Mouse (Mus musculus) embryonic fibroblast, embryonic 13.5 days (primary cell): ENCODE data around the gene Ccdc182. TPM values are rescaled to one million over a fixed set of nuclear protein-coding genes. Genes with fewer than 3 reads are reported as not detected.

Experiments
- H3K27ac ChIP-seq: 2 replicates; pipeline ENCODE4 v1.5.1; 2012; ENCODE audit warnings: low read length, control low read depth, inconsistent platforms; ENCODE audit not compliant: insufficient read depth
- H3K4me1 ChIP-seq: 2 replicates; pipeline ENCODE4 v1.6.1; 2011; ENCODE audit warnings: low read length; ENCODE audit not compliant: control insufficient read depth, insufficient read depth
- H3K4me3 ChIP-seq: 2 replicates; pipeline ENCODE4 v1.5.1; 2011; ENCODE audit warnings: mild to moderate bottlenecking, control low read depth, low read length; ENCODE audit not compliant: insufficient read depth
- CTCF ChIP-seq: IDR thresholded peaks from 2 replicates; pipeline ENCODE4 v1.5.1; 2011; ENCODE audit warnings: mild to moderate bottlenecking, control low read depth, low read length, moderate library complexity, borderline replicate concordance; ENCODE audit not compliant: insufficient read depth
- POLR2A ChIP-seq: IDR thresholded peaks from 2 replicates; pipeline ENCODE4 v1.6.1; 2011; ENCODE audit warnings: low read depth, mild to moderate bottlenecking, control low read depth, low read length, moderate library complexity
- polyA plus RNA-seq: library from polyadenylated mRNA; stranded (reverse); fragments of >200 nt; gene quantifications from 2 replicates; pipeline ENCODE4 v1.2.4, GENCODE M21; 2011; ENCODE audit warnings: low read depth; ENCODE audit not compliant: missing spikeins, insufficient read length

The Ccdc182 gene
- polyA plus RNA-seq, 1 experiment, result not detected

DNA sequence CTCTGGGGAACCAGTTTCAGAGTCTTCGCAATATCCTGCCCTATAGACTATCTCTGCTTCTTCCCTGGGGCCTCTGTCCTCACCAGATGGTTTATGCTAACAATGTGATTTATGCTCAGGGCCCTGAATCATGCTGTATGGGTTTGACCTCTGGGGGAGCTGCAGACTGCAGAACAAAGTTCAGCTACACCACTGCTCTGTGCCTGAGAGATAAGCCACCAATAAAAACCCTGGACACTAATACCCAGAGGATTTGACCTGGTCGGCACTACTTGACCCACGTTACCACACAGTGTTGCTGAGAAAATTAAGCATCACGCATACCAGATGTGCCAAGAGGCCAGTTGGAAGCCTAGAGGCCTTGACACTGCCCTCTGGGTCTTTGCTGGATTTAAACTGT, 3.7 kb downstream of the Ccdc182 start:
- H3K4me3 ChIP-seq, result no peak overlapping the region
- TF ChIP-seq POLR2A, result no peak
- no peak; the same call in 1 of the 2 replicates for TF ChIP-seq CTCF
- H3K4me1 ChIP-seq, result no peaks in the 10 kb centered on the region
- H3K27ac ChIP-seq, result no peak overlapping the region

GRCm38 (mm10) chr11:88299345-88299744, 5.5 kb downstream of the Ccdc182 start:
- no peak overlapping the region for H3K4me3 ChIP-seq
- TF ChIP-seq POLR2A (no peak), CTCF (no peak)
- no peaks in the 10 kb centered on the region for H3K4me1 ChIP-seq

GRCm38 (mm10) chr11:88301619-88302018, 7.8 kb downstream of the Ccdc182 start:
- Histone ChIP-seq H3K4me3 (no peak overlapping the region), H3K27ac (no peak overlapping the region), H3K4me1 (no peaks in the 10 kb centered on the region)
- no peak for TF ChIP-seq CTCF
- no peak for TF ChIP-seq POLR2A

More at GRCm38 (mm10) chr11:88299345-88299744, 5.5 kb downstream of the Ccdc182 start:
- no peak overlapping the region for H3K27ac ChIP-seq

- TF ChIP-seq POLR2A, result no peak
- TF ChIP-seq CTCF, result no peak
- no peak overlapping the region for H3K4me3 ChIP-seq
- no peaks in the 10 kb centered on the region for H3K4me1 ChIP-seq
- no peak overlapping the region for H3K27ac ChIP-seq
These were observed 11.9 kb downstream of the Ccdc182 start for GRCm38 (mm10) chr11:88305759-88306158.

- Histone ChIP-seq H3K4me3 (no peak overlapping the region), H3K27ac (no peak overlapping the region), H3K4me1 (no peaks in the 10 kb centered on the region)
- no peak for TF ChIP-seq POLR2A
- TF ChIP-seq CTCF, result no peak
These were observed 14.0 kb downstream of the Ccdc182 start for GRCm38 (mm10) chr11:88307616-88308543.

GRCm38 (mm10) chr11:88309059-88309700, 15.3 kb downstream of the Ccdc182 start:
- TF ChIP-seq CTCF (no peak), POLR2A (no peak)
- Histone ChIP-seq H3K4me3 (no peak overlapping the region), H3K4me1 (no peaks in the 10 kb centered on the region), H3K27ac (no peak overlapping the region)

- Histone ChIP-seq H3K4me1 (no peaks in the 10 kb centered on the region), H3K27ac (no peak overlapping the region), H3K4me3 (no peak overlapping the region)
- no peak for TF ChIP-seq CTCF
- no peak for TF ChIP-seq POLR2A
These were observed 16.9 kb downstream of the Ccdc182 start for GRCm38 (mm10) chr11:88310773-88311172.

GRCm38 (mm10) chr11:88311606-88312005, 17.7 kb downstream of the Ccdc182 start:
- Histone ChIP-seq H3K27ac (no peak overlapping the region), H3K4me1 (no peaks in the 10 kb centered on the region), H3K4me3 (no peak overlapping the region)
- TF ChIP-seq POLR2A (no peak), CTCF (no peak)

DNA sequence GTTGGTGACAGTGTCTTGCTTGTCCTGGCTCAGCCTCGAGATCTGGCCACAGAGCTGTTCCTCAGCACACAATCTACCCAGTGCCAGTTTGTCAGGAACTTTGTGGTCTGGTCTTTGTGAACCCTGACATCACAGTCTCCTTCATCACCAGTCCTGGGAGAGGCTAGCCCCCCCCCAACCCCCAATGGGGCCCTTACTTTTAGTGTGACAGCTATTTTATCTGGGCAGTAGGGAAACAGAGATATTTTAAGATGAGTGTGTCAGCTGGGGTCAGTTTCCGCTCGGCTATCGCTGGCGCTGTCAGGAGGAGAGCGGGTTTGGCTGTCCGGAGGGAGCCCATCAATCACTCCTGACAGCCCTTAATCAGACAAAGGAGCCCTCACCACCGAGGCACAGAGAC, 19.7 kb downstream of the Ccdc182 start:
- no peaks in the 10 kb centered on the region for H3K4me1 ChIP-seq

GRCm38 (mm10) chr11:88314471-88314870, 20.6 kb downstream of the Ccdc182 start:
- no peaks in the 10 kb centered on the region for H3K4me1 ChIP-seq
- no peak overlapping the region for H3K27ac ChIP-seq
- no peak overlapping the region for H3K4me3 ChIP-seq
- no peak for TF ChIP-seq CTCF
- TF ChIP-seq POLR2A, result no peak

More for the DNA sequence above, 19.7 kb downstream of the Ccdc182 start:
- TF ChIP-seq POLR2A, result no peak
- no peak for TF ChIP-seq CTCF
- Histone ChIP-seq H3K27ac (no peak overlapping the region), H3K4me3 (no peak overlapping the region)
